Mouse (Mus musculus) G1E (cell line): ENCODE measurements around the gene Lrig1.

Source experiments
- CTCF ChIP-seq: IDR thresholded peaks from 2 replicates; pipeline ENCODE4 v1.5.1; 2012; ENCODE audit warnings: low read depth, low read length, inconsistent platforms, mixed read lengths
- GATA2 ChIP-seq: IDR thresholded peaks from 2 replicates; pipeline ENCODE4 v1.6.1; 2012; ENCODE audit warnings: low read depth, low read length, inconsistent platforms, borderline replicate concordance
- TAL1 ChIP-seq: conservative IDR thresholded peaks from 2 replicates; pipeline ENCODE4 v1.6.1; 2012; ENCODE audit warnings: low read depth, low read length, inconsistent platforms, mixed read lengths

DNA sequence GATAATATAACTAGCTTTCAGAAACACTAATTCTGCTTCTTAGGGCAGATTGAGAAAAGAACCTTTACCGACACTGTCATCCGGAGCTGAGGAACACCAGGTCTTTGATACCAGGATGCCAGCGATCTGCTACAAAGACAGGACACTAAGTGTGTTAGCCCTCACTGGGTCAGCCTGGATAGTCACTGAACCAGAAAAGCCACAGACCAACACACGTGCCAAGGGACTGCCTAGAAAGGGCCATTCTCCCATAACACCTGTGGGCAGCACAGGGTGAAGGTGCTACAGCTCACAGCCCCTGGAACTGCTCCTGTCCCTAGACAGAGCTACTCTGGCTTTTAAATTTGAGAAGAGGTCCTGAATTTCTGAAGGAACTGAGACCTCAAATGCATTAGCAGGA, 32.8 kb downstream of the Lrig1 start:
- TF ChIP-seq CTCF (no peak), GATA2 (no peak), TAL1 (no peak)
